Mouse (Mus musculus) MEL (cell line): ENCODE measurements around the gene Uba1. TPM values are rescaled to one million over a fixed set of nuclear protein-coding genes. Genes with fewer than 3 reads are reported as not detected.

ENCODE experiments used
- DNase-seq: peaks from one replicate; pipeline ENCODE4 v3.0.0; 2011; ENCODE audit warnings: low read depth, low spot score
- H3K27ac ChIP-seq: 2 replicates; pipeline ENCODE4 v1.5.1; 2012; ENCODE audit warnings: low read depth, mild to moderate bottlenecking, control low read depth, low read length, moderate library complexity; ENCODE audit not compliant: control insufficient read depth
- H3K27me3 ChIP-seq, 2 experiments: fragments of 150-350 bp in 1 of 2; sonication (generic) in 1 of 2; 2 replicates each; pipeline ENCODE4 v1.6.1; 2012; ENCODE audit warnings: low read length in 2 of 2, mild to moderate bottlenecking in 2 of 2, improper control_type of control experiment in 1 of 2, moderate library complexity in 1 of 2; ENCODE audit not compliant: insufficient read depth in 2 of 2, control insufficient read depth in 1 of 2
- H3K36me3 ChIP-seq, 2 experiments: 2 replicates each; pipeline ENCODE4 v1.6.1; 2012 to 2014; ENCODE audit warnings: low read length in 2 of 2, improper control_type of control experiment in 1 of 2, inconsistent platforms in 1 of 2, mild to moderate bottlenecking in 1 of 2; ENCODE audit not compliant: insufficient read depth in 2 of 2, control insufficient read depth in 1 of 2
- H3K4me1 ChIP-seq, 2 experiments: fragments of 150-350 bp in 1 of 2; sonication (generic) in 1 of 2; 2 replicates each; pipeline ENCODE4 v1.6.1; 2012; ENCODE audit warnings: low read length in 2 of 2, improper control_type of control experiment in 1 of 2, mild to moderate bottlenecking in 1 of 2; ENCODE audit not compliant: insufficient read depth in 2 of 2, control insufficient read depth in 1 of 2
- H3K4me3 ChIP-seq, 2 experiments: fragments of 150-350 bp in 1 of 2; sonication (generic) in 1 of 2; 2 replicates each; pipeline ENCODE4 v1.5.1; 2012; ENCODE audit warnings: low read depth in 2 of 2, low read length in 2 of 2, mild to moderate bottlenecking in 2 of 2, moderate library complexity in 2 of 2, control low read depth in 1 of 2, improper control_type of control experiment in 1 of 2; ENCODE audit not compliant: control insufficient read depth in 1 of 2, insufficient read depth in 1 of 2
- H3K79me2 ChIP-seq: 2 replicates; pipeline ENCODE4 v1.6.1; 2012; ENCODE audit warnings: mild to moderate bottlenecking, low read length, moderate library complexity; ENCODE audit not compliant: control insufficient read depth, poor library complexity, insufficient read depth
- H3K9ac ChIP-seq: 2 replicates; pipeline ENCODE4 v1.6.1; 2012; ENCODE audit warnings: low read depth, mild to moderate bottlenecking, control low read depth, low read length, moderate library complexity; ENCODE audit not compliant: control insufficient read depth, poor library complexity, severe bottlenecking
- H3K9me3 ChIP-seq: fragments of 150-350 bp; sonication (generic); replicated peaks from 2 replicates; pipeline ENCODE4 v1.6.1; 2012; ENCODE audit warnings: mild to moderate bottlenecking, low read length, improper control_type of control experiment, moderate library complexity; ENCODE audit not compliant: insufficient read depth
- CHD1 ChIP-seq: IDR thresholded peaks from 2 replicates; pipeline ENCODE4 v1.6.1; 2012; ENCODE audit warnings: low read depth, mild to moderate bottlenecking, inconsistent platforms, low read length, improper control_type of control experiment
- ELF1 ChIP-seq: IDR thresholded peaks from 2 replicates; pipeline ENCODE4 v1.6.1; 2014; ENCODE audit warnings: low read depth, mild to moderate bottlenecking, inconsistent platforms, low read length, improper control_type of control experiment, moderate library complexity
- EP300 ChIP-seq, 2 experiments: IDR thresholded peaks; 2 replicates each; pipeline ENCODE4 v1.6.1; 2011; ENCODE audit warnings: improper control_type of control experiment in 2 of 2, low read length in 2 of 2, low read depth in 1 of 2, mild to moderate bottlenecking in 1 of 2
- ETS1 ChIP-seq: IDR thresholded peaks from 2 replicates; pipeline ENCODE4 v1.6.1; 2012; ENCODE audit warnings: low read depth, mild to moderate bottlenecking, inconsistent platforms, low read length, improper control_type of control experiment, moderate library complexity
- KAT2A ChIP-seq: conservative IDR thresholded peaks from 2 replicates; pipeline ENCODE4 v1.6.1; 2012; ENCODE audit warnings: low read depth, low read length, improper control_type of control experiment, inconsistent platforms
- MAX ChIP-seq: IDR thresholded peaks from 2 replicates; pipeline ENCODE4 v1.6.1; 2011; ENCODE audit warnings: low read length, improper control_type of control experiment
- MAZ ChIP-seq: IDR thresholded peaks from 2 replicates; pipeline ENCODE4 v1.6.1; 2012; ENCODE audit warnings: low read depth, mild to moderate bottlenecking, inconsistent platforms, low read length, improper control_type of control experiment
- MEF2A ChIP-seq: IDR thresholded peaks from 2 replicates; pipeline ENCODE4 v1.6.1; 2014; ENCODE audit warnings: low read depth, mild to moderate bottlenecking, inconsistent platforms, low read length, improper control_type of control experiment; ENCODE audit not compliant: poor library complexity, insufficient replicate concordance, severe bottlenecking; ENCODE audit errors: extremely low read depth
- MYB ChIP-seq: IDR thresholded peaks from 2 replicates; pipeline ENCODE4 v1.6.1; 2011; ENCODE audit warnings: mild to moderate bottlenecking, low read depth, low read length, improper control_type of control experiment
- POLR2AphosphoS2 ChIP-seq: IDR thresholded peaks from 2 replicates; pipeline ENCODE4 v1.6.1; 2011; ENCODE audit warnings: low read length, improper control_type of control experiment
- TCF12 ChIP-seq: IDR thresholded peaks from 2 replicates; pipeline ENCODE4 v1.6.1; 2014; ENCODE audit warnings: low read depth, mild to moderate bottlenecking, inconsistent platforms, low read length, improper control_type of control experiment, moderate library complexity
- USF1 ChIP-seq: IDR thresholded peaks from 2 replicates; pipeline ENCODE4 v1.6.1; 2014; ENCODE audit warnings: low read depth, mild to moderate bottlenecking, inconsistent platforms, low read length, improper control_type of control experiment, moderate library complexity
- ZKSCAN1 ChIP-seq: IDR thresholded peaks from 2 replicates; pipeline ENCODE4 v1.6.1; 2012; ENCODE audit warnings: low read depth, mild to moderate bottlenecking, inconsistent platforms, low read length, improper control_type of control experiment, moderate library complexity
- ZNF384 ChIP-seq: IDR thresholded peaks from 2 replicates; pipeline ENCODE4 v1.6.1; 2012; ENCODE audit warnings: low read depth, mild to moderate bottlenecking, inconsistent platforms, low read length, improper control_type of control experiment
- polyA plus RNA-seq, 2 experiments: library from polyadenylated mRNA; stranded (reverse) in 1 of 2; unstranded in 1 of 2; fragments of >175 nt in 1 of 2; fragments of >200 nt in 1 of 2; gene quantifications; 2 replicates each; pipeline versions ENCODE4 v1.2.1 to v1.2.4; 2012; ENCODE audit warnings: low replicate concordance in 2 of 2, low read depth in 1 of 2; ENCODE audit not compliant: insufficient read length in 2 of 2, insufficient read depth in 1 of 2, missing spikeins in 1 of 2
- total RNA-seq: library from RNA; depleted of rRNA; stranded (reverse); fragments of 300-350 nt; gene quantifications from 2 replicates; pipeline ENCODE4 v1.2.3, GENCODE M21; 2012

Gene Uba1
- total and polyA plus RNA-seq, 3 experiments, result 269 to 704 (median 530) TPM

DNA sequence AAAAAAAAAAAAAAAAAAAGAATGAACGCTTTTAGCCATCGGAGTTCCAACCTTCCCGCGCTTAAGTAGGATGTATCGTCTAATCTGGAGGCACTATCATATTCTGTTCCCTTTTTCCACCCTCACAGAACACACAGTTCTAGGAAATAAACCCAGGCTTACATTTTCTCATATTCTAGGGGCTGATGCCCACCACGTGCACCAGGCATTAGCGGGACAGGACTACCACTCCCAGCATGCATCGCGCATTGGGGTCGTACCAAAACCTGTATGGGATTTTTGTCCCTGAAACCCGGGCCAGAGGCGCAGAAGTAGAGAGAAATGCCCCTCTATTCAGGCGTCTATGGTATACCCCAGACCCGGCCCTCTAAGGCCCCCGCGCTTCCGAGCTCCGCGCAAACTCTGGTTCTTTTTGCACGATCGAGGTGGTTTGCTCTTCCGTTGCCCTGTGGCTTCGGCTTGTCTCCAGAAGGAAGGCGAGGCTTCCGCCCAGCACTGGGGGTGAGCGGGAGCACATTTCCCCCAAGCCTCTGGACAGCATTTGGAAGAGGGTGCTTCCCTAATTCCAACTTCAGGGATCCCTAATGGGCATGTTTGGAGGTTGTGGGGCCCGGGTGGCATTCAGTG, at the start of gene Uba1 (continued):
- TF ChIP-seq KAT2A, result peak; percentile 89
- peak; percentile 83 for TF ChIP-seq USF1
- TF ChIP-seq MAX, result peak; percentile 98
- TF ChIP-seq, all 39 proteins: peak for 25

DNA sequence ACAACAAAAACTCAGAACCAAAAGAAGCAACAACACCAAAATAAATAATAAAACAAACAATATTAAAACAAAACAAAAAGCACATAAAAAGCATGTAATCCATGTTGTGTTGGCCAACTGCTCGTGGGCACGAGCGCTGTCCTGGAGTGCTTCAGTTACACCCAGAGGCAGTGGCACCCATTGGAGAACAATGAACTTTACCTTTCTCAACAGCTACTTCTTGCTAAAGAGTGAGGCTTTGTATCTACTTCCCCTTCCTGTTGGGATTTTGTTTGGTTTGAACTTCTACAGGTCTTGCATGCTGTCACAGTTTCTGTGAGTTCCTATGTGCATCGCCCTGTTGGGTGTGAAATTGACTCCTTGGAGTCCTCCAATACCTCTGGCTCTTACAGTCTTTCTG, 49.6 kb upstream of the Uba1 start:
- no peaks in the 10 kb centered on the region for H3K79me2 ChIP-seq
- no peak for TF ChIP-seq ZNF384
- TF ChIP-seq CHD1, result no peak
- no peak for TF ChIP-seq ETS1
- TF ChIP-seq USF1, result no peak
- no peak for TF ChIP-seq MYB
- TF ChIP-seq EP300 (IDR thresholded peaks at IDR 0.05; ENCODE audit: low read depth in 1 of 2, low read length in 2 of 2), result no peak
- H3K9ac ChIP-seq, result no peak overlapping the region
- H3K4me3 ChIP-seq, result no peak overlapping the region
- no peak overlapping the region for H3K27ac ChIP-seq
- DNase-seq, result peak; percentile 37
- no peaks in the 10 kb centered on the region for H3K27me3 ChIP-seq
- no peaks in the 10 kb centered on the region for H3K9me3 ChIP-seq
- peaks cover 0 to 7% of the 10 kb centered on the region in 2 experiments; a peak in 2 of 4 replicates for H3K36me3 ChIP-seq
- peaks cover 0 to 7% of the 10 kb centered on the region in 2 experiments; a peak in 1 of 4 replicates for H3K4me1 ChIP-seq

DNA sequence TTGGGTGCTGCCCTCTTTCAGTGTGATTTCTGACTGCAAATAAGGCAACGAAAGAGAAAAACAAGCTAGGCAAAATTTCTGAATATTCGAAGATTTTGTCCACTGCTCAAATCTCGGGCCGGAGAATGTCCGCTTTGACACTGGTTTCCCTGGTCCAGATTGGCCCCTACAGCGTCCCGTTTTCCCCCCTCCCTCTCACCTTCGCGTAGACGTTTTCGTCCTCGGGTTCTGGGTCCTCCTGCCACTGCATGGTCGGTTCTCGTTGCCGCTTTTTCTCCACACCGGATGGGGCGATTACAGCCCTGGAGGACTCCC, 41.3 kb upstream of the Uba1 start:
- peak overlapping the region; percentile 95 to 96 for H3K4me3 ChIP-seq
- H3K36me3 ChIP-seq, result peaks cover 8 to 32% of the 10 kb centered on the region in 2 experiments
- TF ChIP-seq MAX, result 0 out of 2 replicates have a peak, but pooled peaks have one; percentile 2
- TF ChIP-seq POLR2AphosphoS2, result no peak
- no peak for TF ChIP-seq MAZ
- TF ChIP-seq TCF12, result no peak
- 0 out of 2 replicates have a peak, but pooled peaks have one; percentile 66 for TF ChIP-seq CHD1
- no peak for TF ChIP-seq ELF1
- no peak for TF ChIP-seq ZKSCAN1
- TF ChIP-seq MEF2A, result no peak
- no peak for TF ChIP-seq ZNF384
- TF ChIP-seq, all 39 proteins: peak for 2
- DNase-seq, result no peak
- H3K9me3 ChIP-seq, result no peaks in the 10 kb centered on the region
- peak overlapping the region; percentile 98 for H3K27ac ChIP-seq
- peaks cover 52% of the 10 kb centered on the region for H3K79me2 ChIP-seq
- no peaks in the 10 kb centered on the region for H3K27me3 ChIP-seq
- peaks cover 2 to 20% of the 10 kb centered on the region in 2 experiments for H3K4me1 ChIP-seq
- H3K9ac ChIP-seq, result peak overlapping the region; percentile 88
